Mouse (Mus musculus) frontal cortex, adult (tissue): ENCODE data around the gene Jmjd7.

Source experiments
- ATAC-seq: cut with Nextera tagmentation; 2 replicates; pipeline ENCODE4 v1.9.2; 2017; ENCODE audit warnings: mild to moderate bottlenecking, moderate library complexity, mixed read lengths; ENCODE audit not compliant: low TSS enrichment

Jmjd7 gene

GRCm38 (mm10) chr2:120058818-120059217 is 31.5 kb downstream of the Jmjd7 start:
- no peak for ATAC-seq

- no peak for ATAC-seq
Observed at GRCm38 (mm10) chr2:120059466-120059865, 32.2 kb downstream of the Jmjd7 start.

GRCm38 (mm10) chr2:120060190-120060589 is 32.9 kb downstream of the Jmjd7 start:
- no peak for ATAC-seq

- ATAC-seq, result no peak
Observed at GRCm38 (mm10) chr2:120060651-120061050, 33.4 kb downstream of the Jmjd7 start.

- ATAC-seq, result no peak
Observed at GRCm38 (mm10) chr2:120062248-120062647, 35.0 kb downstream of the Jmjd7 start.

- no peak for ATAC-seq
Observed at GRCm38 (mm10) chr2:120064639-120065038, 37.4 kb downstream of the Jmjd7 start.

GRCm38 (mm10) chr2:120065243-120065642 is 38.0 kb downstream of the Jmjd7 start:
- peak; percentile 38; the same call in 1 of the 2 replicates for ATAC-seq

GRCm38 (mm10) chr2:120066224-120066623 is 38.9 kb downstream of the Jmjd7 start:
- no peak for ATAC-seq

GRCm38 (mm10) chr2:120068555-120069465 is 41.5 kb downstream of the Jmjd7 start:
- ATAC-seq, result peak; percentile 47; the same call in 1 of the 2 replicates

- ATAC-seq, result peak; percentile 69
Observed at GRCm38 (mm10) chr2:120069466-120069990, 42.2 kb downstream of the Jmjd7 start.

- no peak for ATAC-seq
Observed at GRCm38 (mm10) chr2:120074096-120074495, 46.8 kb downstream of the Jmjd7 start.

GRCm38 (mm10) chr2:120076076-120076705 is 48.9 kb downstream of the Jmjd7 start:
- peak; percentile 80 for ATAC-seq
